Mouse (Mus musculus) megakaryocyte, embryonic 14.5 days (primary cell): ENCODE results near the gene Pgpep1. TPM values are rescaled to one million over a fixed set of nuclear protein-coding genes. Genes with fewer than 3 reads are reported as not detected.

Source experiments
- H3K27me3 ChIP-seq: replicated peaks from 2 replicates; pipeline ENCODE3; 2012; ENCODE audit warnings: inconsistent platforms
- H3K36me3 ChIP-seq: replicated peaks from 2 replicates; pipeline ENCODE3; 2012; ENCODE audit warnings: low read length, inconsistent platforms, mixed read lengths
- H3K4me1 ChIP-seq: 2 replicates; pipeline ENCODE4 v1.6.1; 2012; ENCODE audit warnings: inconsistent platforms
- H3K4me3 ChIP-seq: replicated peaks from 2 replicates; pipeline ENCODE3; 2012; ENCODE audit warnings: moderate library complexity, mild to moderate bottlenecking, inconsistent platforms
- H3K9me3 ChIP-seq: 2 replicates; pipeline ENCODE4 v1.6.1; 2012; ENCODE audit warnings: inconsistent platforms
- FLI1 ChIP-seq: IDR thresholded peaks from 2 replicates; pipeline ENCODE4 v1.6.1; 2012; ENCODE audit warnings: low read length, inconsistent platforms, mixed read lengths
- GATA1 ChIP-seq: IDR thresholded peaks from 3 replicates; pipeline ENCODE4 v1.6.1; 2012; ENCODE audit warnings: mixed read lengths, low read length, inconsistent platforms, borderline replicate concordance
- polyA plus RNA-seq: library from polyadenylated mRNA; stranded (reverse); fragments of >175 nt; gene quantifications from 2 replicates; pipeline ENCODE4 v1.2.3, GENCODE M21; 2012; ENCODE audit warnings: low replicate concordance; ENCODE audit not compliant: insufficient read depth

Gene Pgpep1
- polyA plus RNA-seq, 1 experiment = 10.5 TPM

DNA sequence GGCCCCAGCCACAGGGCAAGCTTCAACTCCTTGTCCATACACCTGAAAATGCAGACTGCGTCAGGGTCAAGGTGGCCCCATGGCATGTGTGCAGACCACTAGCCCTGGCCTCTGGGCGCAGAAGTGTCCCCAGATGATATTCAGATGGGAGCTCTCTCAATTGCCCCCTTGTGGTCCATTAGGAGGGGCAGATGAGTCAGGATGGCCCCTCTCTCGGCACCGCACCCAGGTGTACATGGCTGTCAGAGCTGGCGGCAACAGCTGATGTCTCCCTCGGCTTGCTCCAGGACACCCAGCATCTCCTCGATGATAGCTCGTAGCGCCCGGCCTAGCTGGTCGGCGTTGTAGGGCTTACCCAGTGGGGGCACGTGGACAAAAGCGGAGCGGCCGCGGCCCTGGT is 9.8 kb downstream of the Pgpep1 start:
- TF ChIP-seq FLI1 = no peak
- no peak for TF ChIP-seq GATA1
- Histone ChIP-seq H3K27me3 (no peaks in the 10 kb centered on the region), H3K4me3 (no peak overlapping the region), H3K36me3 (peaks cover 77% of the 10 kb centered on the region), H3K4me1 (peaks cover 86% of the 10 kb centered on the region), H3K9me3 (no peaks in the 10 kb centered on the region)

- peaks cover 67% of the 10 kb centered on the region for H3K36me3 ChIP-seq
- H3K27me3 ChIP-seq = no peaks in the 10 kb centered on the region
- TF ChIP-seq GATA1 (no peak), FLI1 (no peak)
- H3K4me1 ChIP-seq = peaks cover 87% of the 10 kb centered on the region
- no peaks in the 10 kb centered on the region for H3K9me3 ChIP-seq
- peak overlapping the region; percentile 46 for H3K4me3 ChIP-seq
Measured at GRCm38 (mm10) chr8:70649324-70649723, 10.9 kb downstream of the Pgpep1 start.

DNA sequence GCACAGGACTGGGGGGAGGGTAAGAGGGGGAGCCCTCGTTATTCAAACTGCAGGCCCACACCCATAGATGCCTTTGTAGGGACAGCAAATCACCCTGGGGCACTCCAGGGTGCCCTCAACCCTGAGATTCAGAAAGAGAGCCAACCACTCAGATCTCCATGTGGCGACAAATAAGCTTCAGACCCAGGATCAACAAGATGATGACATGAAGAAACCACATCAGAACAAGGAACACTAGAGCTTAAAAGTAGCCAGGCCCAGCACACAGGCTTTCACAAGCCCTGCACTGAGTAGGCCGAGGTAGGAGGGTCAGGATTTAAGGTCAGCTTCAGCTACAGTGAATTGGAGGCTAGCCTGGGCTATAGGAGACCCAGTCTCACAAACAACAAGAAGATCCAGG is 11.3 kb downstream of the Pgpep1 start:
- Histone ChIP-seq H3K27me3 (no peaks in the 10 kb centered on the region), H3K36me3 (peaks cover 63% of the 10 kb centered on the region), H3K9me3 (no peaks in the 10 kb centered on the region), H3K4me3 (no peak overlapping the region), H3K4me1 (peaks cover 84% of the 10 kb centered on the region)
- TF ChIP-seq GATA1 = no peak

DNA sequence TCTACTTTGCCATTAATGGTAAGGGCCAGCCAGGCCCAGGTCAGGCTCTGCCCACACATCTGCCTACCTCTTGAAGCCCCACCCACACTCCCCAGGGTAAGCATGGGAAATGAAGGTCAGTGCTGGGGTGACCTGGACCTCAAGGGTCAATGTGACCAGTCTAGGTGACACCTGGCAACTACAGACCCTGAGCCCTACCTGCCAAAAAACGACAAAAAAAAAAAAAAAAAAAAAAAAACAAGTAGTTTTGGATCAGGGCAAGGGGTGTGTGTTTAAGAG is 12.1 kb downstream of the Pgpep1 start:
- TF ChIP-seq GATA1 (no peak), FLI1 (no peak)
- Histone ChIP-seq H3K9me3 (no peaks in the 10 kb centered on the region), H3K4me3 (no peak overlapping the region), H3K36me3 (peaks cover 59% of the 10 kb centered on the region), H3K27me3 (no peaks in the 10 kb centered on the region), H3K4me1 (peaks cover 85% of the 10 kb centered on the region)

DNA sequence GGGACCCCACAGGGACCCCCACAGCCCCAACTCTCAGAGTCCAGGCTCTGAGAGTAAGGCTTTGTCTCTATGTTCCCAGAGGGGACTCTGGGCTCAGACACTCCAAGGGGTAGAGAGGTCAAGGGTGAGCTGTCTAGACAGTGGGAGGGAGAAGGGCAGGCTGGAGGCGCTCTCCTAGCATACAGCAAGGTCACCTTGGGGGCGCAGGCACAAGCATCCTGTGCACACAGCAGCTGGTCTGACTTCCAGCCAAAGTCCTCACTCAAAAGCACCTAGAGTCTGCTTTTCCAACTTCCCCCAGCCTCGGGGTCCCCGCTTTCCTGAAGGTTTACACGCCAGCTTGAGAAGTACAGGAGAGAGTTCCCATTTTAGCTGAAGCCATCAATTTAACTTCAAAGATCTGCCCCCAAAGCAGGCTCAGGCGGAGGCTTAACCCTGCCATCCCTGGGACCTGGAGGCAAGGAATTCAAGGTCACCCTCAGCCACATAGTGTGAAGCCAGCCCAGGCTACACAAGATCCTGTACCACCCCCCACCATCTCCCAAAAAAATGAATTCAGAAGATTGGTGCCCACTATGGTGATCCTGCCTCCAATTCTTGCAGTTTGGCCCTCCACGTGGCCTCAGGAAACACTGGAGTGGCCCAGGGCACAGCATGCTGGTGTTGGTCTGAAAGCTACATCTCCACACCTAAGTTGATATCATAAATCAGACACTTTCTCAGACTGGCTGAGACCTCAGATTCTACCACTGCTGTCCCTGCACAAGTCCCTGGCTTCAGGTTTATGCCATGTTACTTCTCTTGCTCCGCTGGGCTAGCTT is 12.6 kb downstream of the Pgpep1 start:
- peaks cover 53% of the 10 kb centered on the region for H3K36me3 ChIP-seq
- no peak for TF ChIP-seq FLI1
- no peak for TF ChIP-seq GATA1
- H3K4me3 ChIP-seq = no peak overlapping the region
- no peaks in the 10 kb centered on the region for H3K27me3 ChIP-seq
- peaks cover 85% of the 10 kb centered on the region for H3K4me1 ChIP-seq
- no peaks in the 10 kb centered on the region for H3K9me3 ChIP-seq

DNA sequence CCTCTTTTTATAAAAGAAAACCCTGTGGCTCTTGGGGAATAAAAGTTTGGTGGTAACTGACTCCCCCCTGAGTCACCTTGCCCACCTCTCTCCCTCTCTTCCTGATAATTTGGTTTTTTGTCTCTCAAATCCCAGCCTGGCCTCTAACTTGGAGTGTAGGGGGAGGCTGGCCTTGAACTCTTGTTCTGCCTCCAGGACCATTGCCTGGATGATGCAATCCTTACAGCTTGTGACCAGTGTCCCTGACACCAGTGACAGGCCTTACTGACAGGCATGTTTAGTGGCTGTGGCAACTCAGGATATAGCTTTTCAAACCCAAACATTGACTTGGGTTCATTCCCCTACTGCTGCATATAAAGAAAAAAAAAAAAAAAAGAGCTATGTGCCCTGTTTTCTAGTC is 13.4 kb downstream of the Pgpep1 start:
- no peak overlapping the region for H3K4me3 ChIP-seq
- H3K27me3 ChIP-seq = no peaks in the 10 kb centered on the region
- no peaks in the 10 kb centered on the region for H3K9me3 ChIP-seq
- TF ChIP-seq GATA1 (no peak), FLI1 (no peak)
- H3K4me1 ChIP-seq = peaks cover 80% of the 10 kb centered on the region
- peaks cover 45% of the 10 kb centered on the region for H3K36me3 ChIP-seq

DNA sequence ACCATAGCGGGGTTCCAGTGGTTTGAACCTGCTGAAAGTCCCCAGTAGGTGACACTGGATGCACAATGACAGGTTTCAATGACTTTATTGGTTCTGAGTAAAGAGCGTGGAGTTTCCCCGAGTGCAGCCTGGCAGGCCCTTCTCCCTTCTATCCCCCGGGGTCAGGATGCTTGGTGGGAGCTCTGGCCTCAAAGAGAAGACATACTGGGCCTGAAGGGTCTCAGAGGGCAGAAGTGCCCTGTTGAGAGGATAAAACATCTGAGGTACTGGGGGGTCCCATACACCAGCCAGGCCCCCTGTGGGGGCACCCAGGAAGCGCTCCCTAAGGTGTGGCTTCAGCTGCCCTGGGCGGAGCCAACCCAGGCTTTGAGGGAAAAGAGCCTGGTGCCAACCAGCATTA is 13.8 kb downstream of the Pgpep1 start:
- Histone ChIP-seq H3K4me3 (no peak overlapping the region), H3K4me1 (peaks cover 80% of the 10 kb centered on the region)
- TF ChIP-seq FLI1 (no peak), GATA1 (no peak)

GRCm38 (mm10) chr8:70645501-70646224 is 14.5 kb downstream of the Pgpep1 start:
- no peak for TF ChIP-seq FLI1
- Histone ChIP-seq H3K4me1 (peaks cover 73% of the 10 kb centered on the region), H3K9me3 (no peaks in the 10 kb centered on the region), H3K27me3 (no peaks in the 10 kb centered on the region), H3K36me3 (peaks cover 34% of the 10 kb centered on the region), H3K4me3 (no peak overlapping the region)

More for the DNA sequence above, 13.8 kb downstream of the Pgpep1 start:
- Histone ChIP-seq H3K9me3 (no peaks in the 10 kb centered on the region), H3K27me3 (no peaks in the 10 kb centered on the region), H3K36me3 (peaks cover 41% of the 10 kb centered on the region)

DNA sequence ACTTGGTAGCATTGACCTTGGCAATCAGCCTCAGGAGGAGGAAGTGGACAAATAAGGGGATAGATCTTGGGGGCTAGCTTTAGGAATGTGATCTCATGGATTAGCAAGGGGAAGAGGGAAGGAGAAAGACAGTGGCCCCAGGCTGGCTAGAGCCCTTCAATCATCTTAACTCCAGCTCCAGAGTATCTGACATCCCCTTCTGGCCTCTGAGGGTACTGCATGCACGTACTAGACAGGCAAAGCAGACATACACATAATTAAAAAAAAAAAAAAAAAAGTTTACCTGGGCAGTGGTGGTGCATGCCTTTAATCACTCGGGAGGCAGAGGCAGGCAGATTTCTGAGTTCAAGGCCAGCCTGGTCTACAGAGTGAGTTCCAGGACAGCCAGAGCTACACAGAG is 16.1 kb downstream of the Pgpep1 start:
- Histone ChIP-seq H3K27me3 (no peaks in the 10 kb centered on the region), H3K4me3 (no peak overlapping the region), H3K9me3 (no peaks in the 10 kb centered on the region), H3K36me3 (peaks cover 18% of the 10 kb centered on the region), H3K4me1 (peaks cover 57% of the 10 kb centered on the region)
- no peak for TF ChIP-seq GATA1
- TF ChIP-seq FLI1 = no peak

GRCm38 (mm10) chr8:70643019-70643418 is 17.2 kb downstream of the Pgpep1 start:
- Histone ChIP-seq H3K4me1 (peaks cover 47% of the 10 kb centered on the region), H3K27me3 (no peaks in the 10 kb centered on the region), H3K36me3 (peaks cover 8% of the 10 kb centered on the region), H3K9me3 (no peaks in the 10 kb centered on the region), H3K4me3 (peak overlapping the region; percentile 47)
- TF ChIP-seq GATA1 (no peak), FLI1 (no peak)
